Mouse (Mus musculus) myocyte (in vitro differentiated cells): ENCODE results near the gene Cysrt1. TPM values are rescaled to one million over a fixed set of nuclear protein-coding genes. Genes with fewer than 3 reads are reported as not detected.

ENCODE experiments used
- H3K27me3 ChIP-seq: one replicate; pipeline ENCODE4 v1.6.1; 2011; ENCODE audit not compliant: control insufficient read depth, insufficient read depth, insufficient read length
- H3K36me3 ChIP-seq: one replicate; pipeline ENCODE4 v1.6.1; 2011; ENCODE audit not compliant: control insufficient read depth, insufficient read depth
- H3K4me2 ChIP-seq: one replicate; pipeline ENCODE4 v1.6.1; 2011; ENCODE audit warnings: low read depth, control low read depth
- H3K4me3 ChIP-seq: one replicate; pipeline ENCODE4 v1.5.1; 2011; ENCODE audit warnings: mild to moderate bottlenecking, control low read depth, moderate library complexity
- H3K79me2 ChIP-seq: one replicate; pipeline ENCODE4 v1.6.1; 2011; ENCODE audit not compliant: control insufficient read depth, insufficient read depth
- H3ac ChIP-seq: one replicate; pipeline ENCODE4 v1.6.1; 2011; ENCODE audit not compliant: control insufficient read depth, insufficient read length
- CEBPB ChIP-seq: IDR thresholded peaks from 2 replicates; pipeline ENCODE4 v1.6.1; 2011; ENCODE audit warnings: mild to moderate bottlenecking, moderate library complexity; ENCODE audit not compliant: poor library complexity, insufficient read depth, severe bottlenecking
- E2F4 ChIP-seq: IDR thresholded peaks from one replicate; pipeline ENCODE4 v1.6.1; 2011; ENCODE audit warnings: mild to moderate bottlenecking, control low read depth, moderate library complexity; ENCODE audit not compliant: insufficient read depth
- MAX ChIP-seq: IDR thresholded peaks from one replicate; pipeline ENCODE4 v1.6.1; 2011; ENCODE audit warnings: low read depth, mild to moderate bottlenecking, control low read depth
- MYOD1 ChIP-seq, 3 experiments: IDR thresholded peaks; one replicate each; pipeline ENCODE4 v1.6.1; 2011; ENCODE audit warnings: control low read depth in 2 of 3, low read depth in 2 of 3, mild to moderate bottlenecking in 2 of 3, moderate library complexity in 1 of 3; ENCODE audit not compliant: insufficient read length in 2 of 3, control insufficient read depth in 1 of 3
- MYOG ChIP-seq, 3 experiments: IDR thresholded peaks; one replicate each; pipeline ENCODE4 v1.6.1; 2011; ENCODE audit warnings: control low read depth in 2 of 3, low read depth in 2 of 3, mild to moderate bottlenecking in 2 of 3; ENCODE audit not compliant: insufficient read length in 2 of 3, control insufficient read depth in 1 of 3, insufficient read depth in 1 of 3
- POLR2A ChIP-seq: IDR thresholded peaks from one replicate; pipeline ENCODE4 v1.6.1; 2011; ENCODE audit warnings: low read depth, mild to moderate bottlenecking, control low read depth, moderate library complexity; ENCODE audit not compliant: insufficient read length
- POLR2AphosphoS2 ChIP-seq: IDR thresholded peaks from one replicate; pipeline ENCODE4 v1.6.1; 2011; ENCODE audit warnings: low read depth, control low read depth; ENCODE audit not compliant: insufficient read length
- REST ChIP-seq: IDR thresholded peaks from one replicate; pipeline ENCODE4 v1.6.1; 2011; ENCODE audit warnings: mild to moderate bottlenecking, control low read depth, moderate library complexity; ENCODE audit not compliant: insufficient read depth, insufficient read length
- SRF ChIP-seq: IDR thresholded peaks from one replicate; pipeline ENCODE4 v1.6.1; 2011; ENCODE audit warnings: low read depth; ENCODE audit not compliant: control insufficient read depth, insufficient read length
- TCF12 ChIP-seq: IDR thresholded peaks from one replicate; pipeline ENCODE4 v1.6.1; 2011; ENCODE audit warnings: mild to moderate bottlenecking, control low read depth; ENCODE audit not compliant: poor library complexity, insufficient read depth, severe bottlenecking
- TCF3 ChIP-seq: IDR thresholded peaks from one replicate; pipeline ENCODE4 v1.6.1; 2011; ENCODE audit warnings: low read depth, control low read depth; ENCODE audit not compliant: insufficient read length
- USF1 ChIP-seq: IDR thresholded peaks from one replicate; pipeline ENCODE4 v1.6.1; 2011; ENCODE audit warnings: low read depth, mild to moderate bottlenecking, control low read depth, moderate library complexity
- polyA plus RNA-seq: library from polyadenylated mRNA; unstranded; fragments of >200 nt; fragmentation: generic; extraction: Trizol; gene quantifications from one replicate; pipeline ENCODE4 v1.2.1, GENCODE M21; 2012; ENCODE audit warnings: missing spikeins

Gene Cysrt1
- polyA plus RNA-seq, 1 experiment, result not detected

GRCm38 (mm10) chr2:25195211-25196156 is 46.8 kb downstream of the Cysrt1 start:
- H3K27me3 ChIP-seq, result no peaks in the 10 kb centered on the region
- H3K4me3 ChIP-seq, result peak overlapping the region; percentile 24
- no peak for TF ChIP-seq SRF
- TF ChIP-seq USF1, result no peak
- TF ChIP-seq MAX, result no peak
- TF ChIP-seq E2F4, result no peak
- no peak for TF ChIP-seq POLR2A
- TF ChIP-seq MYOG (IDR thresholded peaks at IDR 0.05; ENCODE audit: control insufficient read depth in 1 of 3, insufficient read depth in 1 of 3, insufficient read length in 2 of 3, low read depth in 2 of 3), result no peak
- no peak for TF ChIP-seq TCF3
- TF ChIP-seq POLR2AphosphoS2, result no peak
- no peak for TF ChIP-seq MYOD1 (IDR thresholded peaks at IDR 0.05; ENCODE audit: control insufficient read depth in 1 of 3, insufficient read length in 2 of 3, low read depth in 2 of 3)
- no peak for TF ChIP-seq CEBPB
- no peak for TF ChIP-seq REST
- TF ChIP-seq TCF12, result no peak
- peak overlapping the region; percentile 83 for H3K4me2 ChIP-seq
- peaks cover 14% of the 10 kb centered on the region for H3K36me3 ChIP-seq
- H3ac ChIP-seq, result no peak overlapping the region
- H3K79me2 ChIP-seq, result no peaks in the 10 kb centered on the region

- H3K27me3 ChIP-seq, result no peaks in the 10 kb centered on the region
- TF ChIP-seq CEBPB (no peak), E2F4 (no peak), TCF3 (no peak), MYOD1 (IDR thresholded peaks at IDR 0.05; ENCODE audit: control insufficient read depth in 1 of 3, insufficient read length in 2 of 3, low read depth in 2 of 3) (no peak), REST (no peak), SRF (no peak), TCF12 (no peak), MYOG (IDR thresholded peaks at IDR 0.05; ENCODE audit: control insufficient read depth in 1 of 3, insufficient read depth in 1 of 3, insufficient read length in 2 of 3, low read depth in 2 of 3) (no peak), POLR2AphosphoS2 (no peak), MAX (no peak), USF1 (no peak), POLR2A (no peak)
- H3K4me2 ChIP-seq, result no peak overlapping the region
- H3ac ChIP-seq, result no peak overlapping the region
- H3K4me3 ChIP-seq, result no peak overlapping the region
- H3K79me2 ChIP-seq, result no peaks in the 10 kb centered on the region
- peaks cover 5% of the 10 kb centered on the region for H3K36me3 ChIP-seq
These were observed 47.6 kb downstream of the Cysrt1 start for GRCm38 (mm10) chr2:25194486-25195171.

GRCm38 (mm10) chr2:25194006-25194405 is 48.2 kb downstream of the Cysrt1 start:
- H3K79me2 ChIP-seq, result no peaks in the 10 kb centered on the region
- no peaks in the 10 kb centered on the region for H3K36me3 ChIP-seq
- H3K4me3 ChIP-seq, result no peak overlapping the region
- H3ac ChIP-seq, result no peak overlapping the region
- H3K27me3 ChIP-seq, result no peaks in the 10 kb centered on the region
- TF ChIP-seq TCF3, result no peak
- no peak for TF ChIP-seq USF1
- no peak for TF ChIP-seq CEBPB
- TF ChIP-seq MYOD1 (IDR thresholded peaks at IDR 0.05; ENCODE audit: control insufficient read depth in 1 of 3, insufficient read length in 2 of 3, low read depth in 2 of 3), result no peak
- TF ChIP-seq E2F4, result no peak
- TF ChIP-seq TCF12, result no peak
- no peak for TF ChIP-seq POLR2A
- no peak for TF ChIP-seq SRF
- no peak for TF ChIP-seq MYOG (IDR thresholded peaks at IDR 0.05; ENCODE audit: control insufficient read depth in 1 of 3, insufficient read depth in 1 of 3, insufficient read length in 2 of 3, low read depth in 2 of 3)
- no peak for TF ChIP-seq MAX
- no peak for TF ChIP-seq REST
- no peak overlapping the region for H3K4me2 ChIP-seq

- Histone ChIP-seq H3K4me3 (no peak overlapping the region), H3K4me2 (peak overlapping the region; percentile 25), H3K27me3 (no peaks in the 10 kb centered on the region), H3ac (no peak overlapping the region), H3K36me3 (no peaks in the 10 kb centered on the region), H3K79me2 (no peaks in the 10 kb centered on the region)
- TF ChIP-seq POLR2AphosphoS2 (peak; percentile 40), POLR2A (no peak)
These were observed 48.9 kb downstream of the Cysrt1 start for GRCm38 (mm10) chr2:25193330-25193770.

Other genes starting within 250 kb of the Cysrt1 start
- 33.7 TPM for gene Nsmf, start 188.1 kb downstream of the Cysrt1 start, polyA plus RNA-seq
- gene Entpd8, start 162.1 kb downstream of the Cysrt1 start, polyA plus RNA-seq, result not detected
- gene Noxa1, start 147.3 kb downstream of the Cysrt1 start, polyA plus RNA-seq, result not detected
- gene Nrarp, start 61.7 kb downstream of the Cysrt1 start, polyA plus RNA-seq, result 1.3 TPM
- gene Tor4a, start 45.6 kb downstream of the Cysrt1 start, polyA plus RNA-seq, result 9.2 TPM
- 55.8 TPM for gene Nelfb, start 31.0 kb downstream of the Cysrt1 start, polyA plus RNA-seq
- not detected for gene Stpg3, start 27.8 kb downstream of the Cysrt1 start, polyA plus RNA-seq
- 0.48 TPM for gene Fam166a, start 23.7 kb downstream of the Cysrt1 start, polyA plus RNA-seq
- 359 TPM for gene Tubb4b, start 17.8 kb downstream of the Cysrt1 start, polyA plus RNA-seq
- gene Slc34a3, start 8.1 kb downstream of the Cysrt1 start, polyA plus RNA-seq, result not detected
- gene Rnf224, start 5.7 kb downstream of the Cysrt1 start, polyA plus RNA-seq, result not detected
- 0.59 TPM for gene Rnf208, start 197 bp downstream of the Cysrt1 start, polyA plus RNA-seq
- gene AL732309.1, start 4.4 kb upstream of the Cysrt1 start, polyA plus RNA-seq, result 4.5 TPM
- 47.2 TPM for gene Tmem203, start 13.0 kb upstream of the Cysrt1 start, polyA plus RNA-seq
- 5.5 TPM for gene Tprn, start 20.2 kb upstream of the Cysrt1 start, polyA plus RNA-seq
- gene Ssna1, start 30.0 kb upstream of the Cysrt1 start, polyA plus RNA-seq, result 106 TPM
- 97.9 TPM for gene Anapc2, start 30.0 kb upstream of the Cysrt1 start, polyA plus RNA-seq
- 0.40 TPM for gene Tmem210, start 45.7 kb upstream of the Cysrt1 start, polyA plus RNA-seq
- 1.6 TPM for gene Lrrc26, start 47.5 kb upstream of the Cysrt1 start, polyA plus RNA-seq
- gene Grin1, start 76.7 kb upstream of the Cysrt1 start, polyA plus RNA-seq, result 0.12 TPM
- 46.3 TPM for gene Man1b1, start 89.9 kb upstream of the Cysrt1 start, polyA plus RNA-seq
- 43.0 TPM for gene Dpp7, start 113.9 kb upstream of the Cysrt1 start, polyA plus RNA-seq
- 68.3 TPM for gene Uap1l1, start 123.2 kb upstream of the Cysrt1 start, polyA plus RNA-seq
- gene Sapcd2, start 129.9 kb upstream of the Cysrt1 start, polyA plus RNA-seq, result 10.4 TPM
- gene Entpd2, start 153.4 kb upstream of the Cysrt1 start, polyA plus RNA-seq, result 0.89 TPM
- gene Npdc1, start 156.9 kb upstream of the Cysrt1 start, polyA plus RNA-seq, result 114 TPM
- 0.08 TPM for gene Fut7, start 180.8 kb upstream of the Cysrt1 start, polyA plus RNA-seq
- 9.8 TPM for gene Abca2, start 186.3 kb upstream of the Cysrt1 start, polyA plus RNA-seq
- 13.5 TPM for gene Clic3, start 214.4 kb upstream of the Cysrt1 start, polyA plus RNA-seq
- 64.3 TPM for gene Paxx, start 218.6 kb upstream of the Cysrt1 start, polyA plus RNA-seq
- 9.8 TPM for gene Ptgds, start 227.6 kb upstream of the Cysrt1 start, polyA plus RNA-seq